In the genomic region with DNA sequence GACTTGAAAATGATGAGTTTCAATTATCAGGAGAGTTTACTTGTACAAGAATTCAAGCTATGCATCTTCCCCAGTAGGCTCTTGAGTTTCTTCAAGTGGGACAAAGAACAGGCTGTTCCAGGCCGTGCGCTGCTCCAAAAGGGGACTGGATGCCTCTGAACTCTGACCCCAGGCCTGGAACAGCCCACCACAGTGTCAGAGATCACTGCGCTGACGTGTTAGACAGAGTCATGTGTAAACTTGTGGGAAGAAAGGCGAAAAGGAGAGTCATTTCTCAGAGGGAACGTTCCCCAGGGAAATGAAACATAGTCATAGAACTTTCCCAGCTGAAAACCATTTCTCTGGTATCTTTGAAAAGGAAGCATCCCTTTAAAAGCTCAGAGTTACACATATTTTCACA, we compare ENCODE assay signal across 7 mouse cellular contexts.
A peak's percentile ranks its signal among the peaks of the same experiment; 100 is the strongest.
DNase-seq lines count a peak whose midpoint lies in the region; ATAC-seq and TF ChIP-seq lines count a peak whose summit lies in the region.

No protein-coding gene starts in this region.

- WGBS in midbrain, embryonic 11.5 days = 49% methylated on average over 6 of the region's 6 CpGs
- 65% methylated on average over 6 of the region's 6 CpGs for WGBS in midbrain, embryonic 16.5 days
- 67% methylated on average over 6 of the region's 6 CpGs for WGBS in heart, adult 2 months

- H3K27ac ChIP-seq in midbrain, embryonic 11.5 days (ENCODE audit: low read depth, low read length) = no peak overlapping the region
- no peak overlapping the region for H3K27ac ChIP-seq in midbrain, embryonic 16.5 days (ENCODE audit: low read length)
- H3K27ac ChIP-seq in heart, adult 2 months = no peak overlapping the region; the same call in 1 of the 2 replicates

- peak; percentile 81 for DNase-seq in midbrain, embryonic 11.5 days (ENCODE audit: low spot score, missing footprints)
- peak; percentile 57 to 71 for DNase-seq in heart, adult 2 months
- DNase-seq in kidney, postnatal 10 days = peak; percentile 30
- peak; percentile 58 for DNase-seq in testis, postnatal 10 days (ENCODE audit: low spot score)
- no peak for DNase-seq in thymus, adult 18-20 months
- DNase-seq in thymus, postnatal 36 days = no peak

- H3K9me3 ChIP-seq in midbrain, embryonic 11.5 days (ENCODE audit: control insufficient read depth, low read length) = no peaks in the 10 kb centered on the region
- H3K9me3 ChIP-seq in midbrain, embryonic 16.5 days (replicated peaks; ENCODE audit: control insufficient read depth, low read length, poor library complexity, severe bottlenecking) = no peaks in the 10 kb centered on the region

- H3K4me3 ChIP-seq in midbrain, embryonic 11.5 days (ENCODE audit: low read depth, low read length) = no peak overlapping the region
- H3K4me3 ChIP-seq in midbrain, embryonic 16.5 days (ENCODE audit: low read depth, low read length) = no peak overlapping the region
- no peak overlapping the region for H3K4me3 ChIP-seq in heart, adult 2 months

- ATAC-seq in midbrain, embryonic 11.5 days (ENCODE audit: low FRiP score) = no peak
- ATAC-seq in midbrain, embryonic 16.5 days = no peak

- H3K27me3 ChIP-seq in midbrain, embryonic 11.5 days (ENCODE audit: control insufficient read depth, insufficient read depth, low read length) = no peaks in the 10 kb centered on the region
- H3K27me3 ChIP-seq in midbrain, embryonic 16.5 days (ENCODE audit: control insufficient read depth, insufficient read depth, low read depth, low read length) = no peaks in the 10 kb centered on the region
- H3K27me3 ChIP-seq in heart, adult 2 months (ENCODE audit: control insufficient read depth, insufficient read depth, low read length) = no peaks in the 10 kb centered on the region

- H3K79me2 ChIP-seq in heart, adult 2 months (replicated peaks; ENCODE audit: control insufficient read depth, insufficient read depth, low read length) = no peaks in the 10 kb centered on the region

- no peaks in the 10 kb centered on the region for H3K4me1 ChIP-seq in midbrain, embryonic 11.5 days (ENCODE audit: control insufficient read depth, insufficient read depth, low read length)
- no peaks in the 10 kb centered on the region for H3K4me1 ChIP-seq in midbrain, embryonic 16.5 days (ENCODE audit: control insufficient read depth, insufficient read depth, low read length)
- peaks cover 4% of the 10 kb centered on the region for H3K4me1 ChIP-seq in heart, adult 2 months (ENCODE audit: control insufficient read depth, insufficient read depth, low read length)

- 0 out of 2 replicates have a peak, but pooled peaks have one; percentile 11 for TF ChIP-seq POLR2A in heart, adult 2 months (IDR thresholded peaks at IDR 0.05; ENCODE audit: insufficient read depth, low read depth, low read length)

- no peak for TF ChIP-seq CTCF in heart, adult 2 months (IDR thresholded peaks at IDR 0.05)

- H3K9ac ChIP-seq in midbrain, embryonic 11.5 days (ENCODE audit: low read length) = no peak overlapping the region
- no peak overlapping the region for H3K9ac ChIP-seq in midbrain, embryonic 16.5 days (ENCODE audit: low read depth, low read length)
- H3K9ac ChIP-seq in heart, adult 2 months (ENCODE audit: low read depth, low read length) = no peak overlapping the region

- TF ChIP-seq EP300 in heart, adult 2 months (IDR thresholded peaks at IDR 0.05; ENCODE audit: insufficient read depth, low read depth, low read length) = peak; percentile 76; the same call in 1 of the 2 replicates

- intact Hi-C loops in heart, adult 2 months (cut with DNase I) = no loop called here

- H3K4me2 ChIP-seq in midbrain, embryonic 11.5 days = no peak overlapping the region
- no peak overlapping the region for H3K4me2 ChIP-seq in midbrain, embryonic 16.5 days (ENCODE audit: low read length)

- H3K36me3 ChIP-seq in midbrain, embryonic 11.5 days (ENCODE audit: control insufficient read depth, insufficient read depth, low read length) = no peaks in the 10 kb centered on the region
- no peaks in the 10 kb centered on the region for H3K36me3 ChIP-seq in midbrain, embryonic 16.5 days (ENCODE audit: control insufficient read depth, insufficient read depth, low read length)
- no peaks in the 10 kb centered on the region for H3K36me3 ChIP-seq in heart, adult 2 months (ENCODE audit: control insufficient read depth, insufficient read depth, low read length)

Comparison
In these comparisons a context has a peak if more than half of its experiments do, and no peak if none do; other contexts are left out.
1. DNase-seq: peak in midbrain, embryonic 11.5 days (single experiment), heart, adult 2 months (2 of 2), kidney, postnatal 10 days (single experiment) and testis, postnatal 10 days (single experiment); none in thymus, adult 18-20 months (0 of 2) and thymus, postnatal 36 days (0 of 2).